Mouse (Mus musculus) adrenal gland, adult 18-20 months (tissue): ENCODE measurements at regions not wholly inside any gene's neighbourhood (a gene's known extent, or its start where the extent isn't known, plus 50 kb on each side); places are given as distances from the start of the nearest gene placed in this dataset.

Experiments used
- DNase-seq, 2 experiments: peaks; one replicate each; pipeline ENCODE4 v3.0.0; 2021 to 2022; ENCODE audit warnings: low spot score in 2 of 2

GRCm38 (mm10) chr6:108910330-108910729, 81.9 kb downstream of the Edem1 start:
- DNase-seq = no peak

GRCm38 (mm10) chr6:108912539-108912938, 84.1 kb downstream of the Edem1 start:
- no peak for DNase-seq

- DNase-seq = no peak
Measured at GRCm38 (mm10) chr6:108919372-108919913, 91.0 kb downstream of the Edem1 start.

GRCm38 (mm10) chr6:108921181-108921580, 92.7 kb downstream of the Edem1 start:
- no peak for DNase-seq

- DNase-seq = no peak
Measured at GRCm38 (mm10) chr6:108922564-108922963, 94.1 kb downstream of the Edem1 start.

GRCm38 (mm10) chr6:108928981-108929380, 100.5 kb downstream of the Edem1 start:
- no peak for DNase-seq

- DNase-seq = no peak
Measured at GRCm38 (mm10) chr6:108938646-108939045, 110.2 kb downstream of the Edem1 start.

GRCm38 (mm10) chr6:108942288-108942687, 113.8 kb downstream of the Edem1 start:
- no peak for DNase-seq

GRCm38 (mm10) chr6:108952389-108952788, 123.9 kb downstream of the Edem1 start:
- no peak for DNase-seq

- DNase-seq = no peak
Measured at GRCm38 (mm10) chr6:108962810-108963209, 134.4 kb downstream of the Edem1 start.

GRCm38 (mm10) chr6:108963295-108963694, 134.9 kb downstream of the Edem1 start:
- peak; percentile 21 to 30 for DNase-seq

- no peak for DNase-seq
Measured at GRCm38 (mm10) chr6:108969477-108970176, 141.2 kb downstream of the Edem1 start.

- no peak for DNase-seq
Measured at GRCm38 (mm10) chr6:108971415-108972089, 143.1 kb downstream of the Edem1 start.

- DNase-seq = no peak
Measured at GRCm38 (mm10) chr6:108973701-108974100, 145.3 kb downstream of the Edem1 start.

GRCm38 (mm10) chr6:108989506-108989905, 161.1 kb downstream of the Edem1 start:
- no peak for DNase-seq

GRCm38 (mm10) chr6:108993743-108994142, 165.3 kb downstream of the Edem1 start:
- no peak for DNase-seq

GRCm38 (mm10) chr6:109004443-109004842, 176.0 kb downstream of the Edem1 start:
- no peak for DNase-seq

GRCm38 (mm10) chr6:109009364-109009763, 180.9 kb downstream of the Edem1 start:
- no peak for DNase-seq

- no peak for DNase-seq
Measured at GRCm38 (mm10) chr6:109009793-109010192, 181.4 kb downstream of the Edem1 start.

- no peak for DNase-seq
Measured at GRCm38 (mm10) chr6:109019731-109020130, 191.3 kb downstream of the Edem1 start.
